Mouse (Mus musculus) hindbrain, embryonic 11.5 days (tissue): ENCODE data around the gene Lin54. TPM values are rescaled to one million over a fixed set of nuclear protein-coding genes. Genes with fewer than 3 reads are reported as not detected.

Experiments
- ATAC-seq: fragments of 200-750 bp; cut with Nextera tagmentation; 2 replicates; pipeline ENCODE4 v1.8.0; 2017; ENCODE audit warnings: mild to moderate bottlenecking, moderate TSS enrichment, moderate library complexity; ENCODE audit not compliant: low FRiP score
- DNase-seq: peaks from one replicate; pipeline ENCODE4 v3.0.0-alpha.2; 2015; ENCODE audit warnings: low spot score
- H3K27ac ChIP-seq: fragments of 300-500 bp; sonication (generic); 2 replicates; pipeline ENCODE4 v1.5.1; 2014; ENCODE audit warnings: mild to moderate bottlenecking, low read depth, low read length
- H3K27me3 ChIP-seq: fragments of 300-500 bp; sonication (generic); 2 replicates; pipeline ENCODE4 v1.6.1; 2014; ENCODE audit warnings: mild to moderate bottlenecking, low read length, moderate library complexity, mixed read lengths; ENCODE audit not compliant: control insufficient read depth, insufficient read depth
- H3K36me3 ChIP-seq: fragments of 300-500 bp; sonication (generic); 2 replicates; pipeline ENCODE4 v1.6.1; 2014; ENCODE audit warnings: mild to moderate bottlenecking, low read length, moderate library complexity, mixed read lengths; ENCODE audit not compliant: control insufficient read depth, insufficient read depth
- H3K4me1 ChIP-seq: fragments of 300-500 bp; sonication (generic); replicated peaks from 2 replicates; pipeline ENCODE4 v1.6.1; 2014; ENCODE audit warnings: low read length, mixed read lengths; ENCODE audit not compliant: control insufficient read depth, insufficient read depth
- H3K4me2 ChIP-seq: fragments of 300-500 bp; sonication (generic); replicated peaks from 2 replicates; pipeline ENCODE4 v1.6.1; 2014; ENCODE audit warnings: mild to moderate bottlenecking, low read depth, low read length
- H3K4me3 ChIP-seq: fragments of 300-500 bp; sonication (generic); 2 replicates; pipeline ENCODE4 v1.5.1; 2014; ENCODE audit warnings: low read depth, low read length
- H3K9ac ChIP-seq: fragments of 300-500 bp; sonication (generic); 2 replicates; pipeline ENCODE4 v1.6.1; 2014; ENCODE audit warnings: low read depth, low read length
- H3K9me3 ChIP-seq: fragments of 300-500 bp; sonication (generic); 2 replicates; pipeline ENCODE4 v1.6.1; 2016; ENCODE audit warnings: low read length; ENCODE audit not compliant: control insufficient read depth
- WGBS: fragments of 180-500 bp; shearing (Covaris S2); extraction: QIAGEN DNeasy Blood & Tissue Kit; methylation state at CpG from one replicate; pipeline ENCODE4 v1.1.7; 2014; 5-methylcytosine and 5-hydroxymethylcytosine counted together
- polyA plus RNA-seq: library from polyadenylated mRNA; unstranded; fragments of >200 nt; fragmentation: Nextera tagmentation; extraction: Ambion mirVana; gene quantifications from 2 replicates; pipeline ENCODE4 v1.2.1, GENCODE M21; 2014

Lin54 gene
- polyA plus RNA-seq, 1 experiment from 2014 or later: 16.6 TPM

GRCm38 (mm10) chr5:100476328-100476727 lies 24.1 kb downstream of the Lin54 start:
- H3K9me3 ChIP-seq: no peaks in the 10 kb centered on the region

GRCm38 (mm10) chr5:100467336-100467735 lies 33.1 kb downstream of the Lin54 start:
- no peak overlapping the region for H3K27ac ChIP-seq

More at GRCm38 (mm10) chr5:100476328-100476727, 24.1 kb downstream of the Lin54 start:
- ATAC-seq (no peak), DNase-seq (no peak)
- Histone ChIP-seq H3K4me2 (no peak overlapping the region), H3K36me3 (no peaks in the 10 kb centered on the region), H3K27me3 (no peaks in the 10 kb centered on the region), H3K4me1 (no peaks in the 10 kb centered on the region), H3K9ac (no peak overlapping the region), H3K4me3 (no peak overlapping the region), H3K27ac (no peak overlapping the region)
- WGBS: 88% methylated on average over 3 of the region's 3 CpGs

GRCm38 (mm10) chr5:100466624-100467023 lies 33.8 kb downstream of the Lin54 start:
- no peak overlapping the region for H3K27ac ChIP-seq
- DNase-seq (no peak), ATAC-seq (no peak)
- 94% methylated on average over 10 of the region's 10 CpGs for WGBS
- H3K4me2 ChIP-seq: no peak overlapping the region
- H3K4me1 ChIP-seq: no peaks in the 10 kb centered on the region
- H3K4me3 ChIP-seq: no peak overlapping the region
- H3K9ac ChIP-seq: no peak overlapping the region
- no peaks in the 10 kb centered on the region for H3K9me3 ChIP-seq
- no peaks in the 10 kb centered on the region for H3K27me3 ChIP-seq
- no peaks in the 10 kb centered on the region for H3K36me3 ChIP-seq

More at GRCm38 (mm10) chr5:100467336-100467735, 33.1 kb downstream of the Lin54 start:
- no peaks in the 10 kb centered on the region for H3K36me3 ChIP-seq
- H3K4me2 ChIP-seq: no peak overlapping the region
- DNase-seq (no peak), ATAC-seq (no peak)
- H3K9ac ChIP-seq: no peak overlapping the region
- H3K27me3 ChIP-seq: no peaks in the 10 kb centered on the region
- no peak overlapping the region for H3K4me3 ChIP-seq
- no peaks in the 10 kb centered on the region for H3K9me3 ChIP-seq
- no peaks in the 10 kb centered on the region for H3K4me1 ChIP-seq
- 94% methylated on average over 7 of the region's 7 CpGs for WGBS

DNA sequence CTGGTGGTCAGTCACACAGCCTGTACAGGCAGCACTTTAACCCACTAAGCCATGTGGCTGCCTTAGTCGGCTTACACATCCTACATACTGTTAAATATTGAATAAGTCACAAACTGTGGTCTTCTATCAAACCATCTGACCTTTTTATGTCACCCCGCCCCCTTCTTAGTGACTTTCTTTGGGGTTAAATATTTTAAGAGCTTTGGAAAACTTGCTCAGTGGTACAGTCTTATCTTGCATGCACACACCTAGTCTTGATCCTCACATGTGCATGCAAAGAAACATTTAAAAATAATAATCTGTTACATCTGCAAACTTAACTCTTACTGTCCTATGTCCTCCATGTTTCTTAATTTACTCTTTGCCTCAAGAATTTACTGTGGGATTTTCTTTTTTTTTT lies 38.1 kb downstream of the Lin54 start:
- H3K4me2 ChIP-seq: no peak overlapping the region
- no peak overlapping the region for H3K4me3 ChIP-seq
- no peak overlapping the region for H3K9ac ChIP-seq
- no peaks in the 10 kb centered on the region for H3K27me3 ChIP-seq
- peaks cover 6% of the 10 kb centered on the region for H3K36me3 ChIP-seq
- DNase-seq (no peak), ATAC-seq (no peak)
- no peaks in the 10 kb centered on the region for H3K9me3 ChIP-seq
- no peaks in the 10 kb centered on the region for H3K4me1 ChIP-seq
- WGBS: 89% methylated on average over 2 of the region's 2 CpGs
- no peak overlapping the region for H3K27ac ChIP-seq

DNA sequence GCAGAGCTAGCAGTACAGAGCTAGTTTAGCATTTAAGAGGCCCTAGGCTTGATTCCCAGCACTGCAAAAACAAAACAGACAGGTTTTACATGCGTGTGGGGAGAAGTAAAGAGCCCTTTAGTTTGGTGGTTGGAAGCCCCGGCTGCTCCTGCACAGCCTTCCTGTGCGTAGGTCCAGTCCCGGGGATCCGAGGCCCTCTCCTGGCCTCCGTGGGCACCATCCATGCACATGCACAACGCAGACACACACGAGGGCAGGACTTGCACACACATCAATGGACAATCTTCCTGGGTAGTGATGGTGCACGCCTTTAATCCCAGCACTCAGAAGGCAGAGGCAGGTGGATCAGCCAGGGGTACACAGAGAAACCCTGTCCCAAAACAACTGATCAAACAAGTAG lies 38.9 kb downstream of the Lin54 start:
- H3K9ac ChIP-seq: no peak overlapping the region
- H3K4me2 ChIP-seq: no peak overlapping the region
- H3K27me3 ChIP-seq: no peaks in the 10 kb centered on the region
- WGBS: 96% methylated on average over 9 of the region's 9 CpGs
- DNase-seq: no peak
- no peaks in the 10 kb centered on the region for H3K9me3 ChIP-seq
- peaks cover 6% of the 10 kb centered on the region for H3K36me3 ChIP-seq
- ATAC-seq: no peak
- no peaks in the 10 kb centered on the region for H3K4me1 ChIP-seq
- H3K27ac ChIP-seq: no peak overlapping the region
- H3K4me3 ChIP-seq: no peak overlapping the region

DNA sequence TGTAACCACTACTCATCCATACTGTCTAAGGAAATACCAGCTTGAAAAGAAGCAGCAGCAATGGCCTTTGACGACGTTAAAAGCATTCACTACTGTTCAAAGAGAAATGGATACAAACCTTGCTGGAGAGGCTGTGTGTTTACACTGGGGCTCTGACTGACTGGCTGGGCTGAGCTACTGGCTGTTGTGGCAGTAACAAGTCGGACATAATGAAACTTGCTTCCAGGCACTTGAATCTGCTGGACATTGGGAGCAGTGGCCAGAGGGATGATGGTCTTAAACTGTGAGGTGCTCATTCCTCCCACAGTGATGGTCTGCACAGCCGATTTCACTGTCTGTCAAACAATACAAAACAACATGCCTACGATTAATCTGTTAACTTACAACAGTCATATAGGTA lies 41.0 kb downstream of the Lin54 start:
- no peaks in the 10 kb centered on the region for H3K4me1 ChIP-seq
- no peak overlapping the region for H3K4me2 ChIP-seq
- DNase-seq: no peak
- no peak overlapping the region for H3K9ac ChIP-seq
- WGBS: 96% methylated on average over 5 of the region's 5 CpGs
- no peaks in the 10 kb centered on the region for H3K9me3 ChIP-seq
- H3K27ac ChIP-seq: no peak overlapping the region
- ATAC-seq: no peak
- peaks cover 6% of the 10 kb centered on the region for H3K36me3 ChIP-seq
- no peak overlapping the region for H3K4me3 ChIP-seq
- H3K27me3 ChIP-seq: no peaks in the 10 kb centered on the region

GRCm38 (mm10) chr5:100451871-100452270 lies 48.6 kb downstream of the Lin54 start:
- no peak for ATAC-seq

DNA sequence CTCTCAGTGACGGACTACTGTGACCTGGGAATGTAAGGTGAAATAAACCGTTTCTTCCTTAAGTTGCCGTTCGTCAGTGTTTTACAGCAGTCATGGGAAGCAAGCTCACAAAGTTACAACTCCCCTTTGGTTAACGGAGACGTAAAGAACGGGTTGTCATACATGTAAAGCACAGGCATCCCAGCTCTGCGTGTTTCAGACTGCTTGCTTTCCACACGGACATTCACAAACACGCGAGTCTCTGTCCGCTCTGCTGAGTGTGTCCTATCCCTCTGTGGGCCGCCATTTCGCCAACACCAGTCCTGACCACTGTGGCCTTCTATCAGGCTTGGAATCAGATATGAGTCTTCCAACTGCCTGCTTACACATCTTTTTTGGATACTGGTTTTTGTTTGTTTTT lies 61.6 kb downstream of the Lin54 start:
- Histone ChIP-seq H3K36me3 (no peaks in the 10 kb centered on the region), H3K9ac (no peak overlapping the region), H3K9me3 (no peaks in the 10 kb centered on the region), H3K4me3 (no peak overlapping the region), H3K27me3 (no peaks in the 10 kb centered on the region), H3K4me1 (no peaks in the 10 kb centered on the region), H3K27ac (no peak overlapping the region), H3K4me2 (no peak overlapping the region)
- ATAC-seq (no peak), DNase-seq (no peak)
- WGBS: 94% methylated on average over 14 of the region's 14 CpGs

More at GRCm38 (mm10) chr5:100451871-100452270, 48.6 kb downstream of the Lin54 start:
- Histone ChIP-seq H3K4me1 (no peaks in the 10 kb centered on the region), H3K9me3 (no peaks in the 10 kb centered on the region), H3K9ac (no peak overlapping the region), H3K4me3 (no peak overlapping the region), H3K36me3 (no peaks in the 10 kb centered on the region), H3K27me3 (no peaks in the 10 kb centered on the region), H3K27ac (no peak overlapping the region), H3K4me2 (no peak overlapping the region)
- 69% methylated on average over 2 of the region's 2 CpGs for WGBS
- DNase-seq: no peak

DNA sequence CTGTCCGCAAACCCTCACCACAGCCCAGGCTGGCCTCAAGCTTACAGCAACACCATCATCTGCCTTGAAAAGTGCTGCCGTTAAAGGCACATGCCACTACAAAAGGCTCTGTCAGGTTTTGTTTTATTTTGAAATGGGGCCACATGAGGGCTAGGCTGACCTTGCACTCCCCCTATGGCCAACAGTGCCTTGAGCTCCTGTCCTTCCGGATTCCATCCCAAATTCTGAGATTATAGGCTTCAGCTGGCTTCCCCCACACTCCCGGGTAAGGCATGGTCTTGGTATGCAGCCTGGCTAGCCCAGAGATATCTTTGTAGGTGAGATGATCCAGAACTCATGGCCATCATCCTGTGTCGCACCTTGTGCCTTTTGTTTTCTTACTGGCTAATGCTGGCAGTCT lies 62.5 kb downstream of the Lin54 start:
- ATAC-seq: no peak
- Histone ChIP-seq H3K4me2 (no peak overlapping the region), H3K4me1 (no peaks in the 10 kb centered on the region), H3K27me3 (no peaks in the 10 kb centered on the region), H3K9me3 (no peaks in the 10 kb centered on the region), H3K27ac (no peak overlapping the region), H3K4me3 (no peak overlapping the region), H3K9ac (no peak overlapping the region), H3K36me3 (no peaks in the 10 kb centered on the region)
- 88% methylated on average over 5 of the region's 5 CpGs for WGBS
- DNase-seq: no peak
